Mouse (Mus musculus) c-Kit-positive CD71-positive TER-119-positive erythroid progenitor cells, embryonic 14.5 days (primary cell): ENCODE results near the gene Xkr8.

Experiments used
- DNase-seq: peaks from one replicate; pipeline ENCODE4 v3.0.0-alpha.2; 2013; ENCODE audit warnings: low spot score

Gene Xkr8

DNA sequence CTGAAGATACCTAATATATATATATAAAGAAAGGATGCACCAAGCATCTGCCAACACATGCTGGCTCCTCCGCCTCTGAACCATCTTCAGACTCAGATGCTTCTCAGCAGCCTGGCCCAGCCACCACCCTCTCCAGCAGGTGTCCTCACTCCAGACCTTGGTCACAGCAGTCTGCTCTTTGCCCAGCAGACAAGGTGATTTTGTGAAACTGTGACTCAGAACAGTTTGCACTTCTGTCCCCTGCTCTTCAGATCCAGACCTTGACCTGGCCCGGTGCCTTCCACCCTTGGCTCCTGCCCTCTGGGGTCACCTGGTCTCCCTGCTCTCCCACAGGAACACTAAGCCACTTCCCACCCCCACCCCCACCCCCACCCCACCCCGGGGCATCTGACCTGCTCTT lies 3.5 kb upstream of the Xkr8 start:
- no peak for DNase-seq

DNA sequence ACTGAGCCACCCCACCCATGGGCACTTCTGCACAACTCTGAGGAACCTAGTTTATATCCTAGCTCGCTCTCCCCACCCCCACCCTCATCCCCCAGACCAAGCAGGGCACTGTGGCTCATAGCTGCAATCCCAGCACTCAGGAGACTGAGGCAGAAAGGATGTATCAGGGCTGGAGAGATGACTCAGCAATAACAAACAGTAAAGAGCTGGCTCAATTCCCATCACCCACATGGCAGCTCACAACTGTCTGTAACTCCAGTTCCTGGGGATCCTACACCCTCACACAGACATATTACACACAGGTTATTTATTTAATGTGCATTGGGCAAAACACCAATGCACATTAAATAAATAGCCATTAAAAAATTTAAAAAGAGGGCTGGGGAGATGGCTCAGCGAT lies 3.0 kb upstream of the Xkr8 start:
- DNase-seq: no peak

DNA sequence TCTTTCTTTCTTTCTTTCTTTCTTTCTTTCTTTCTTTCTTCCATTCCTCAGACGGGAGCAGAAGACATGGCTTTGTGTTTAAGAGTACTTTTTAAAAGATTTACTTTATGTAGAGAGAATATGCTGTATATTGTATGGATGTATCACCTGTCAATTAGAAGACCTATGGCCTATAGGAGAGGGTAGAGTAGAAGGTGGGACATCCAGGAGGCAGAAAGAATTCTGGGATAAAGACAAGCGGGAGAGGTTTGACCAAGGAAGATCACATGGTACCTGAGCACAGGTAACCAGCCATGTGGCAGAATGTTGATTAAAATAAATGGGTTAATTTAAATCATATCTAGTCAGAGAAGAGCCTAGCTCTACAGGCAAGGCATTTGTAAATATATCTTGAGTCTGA lies 2.4 kb upstream of the Xkr8 start:
- DNase-seq: no peak

DNA sequence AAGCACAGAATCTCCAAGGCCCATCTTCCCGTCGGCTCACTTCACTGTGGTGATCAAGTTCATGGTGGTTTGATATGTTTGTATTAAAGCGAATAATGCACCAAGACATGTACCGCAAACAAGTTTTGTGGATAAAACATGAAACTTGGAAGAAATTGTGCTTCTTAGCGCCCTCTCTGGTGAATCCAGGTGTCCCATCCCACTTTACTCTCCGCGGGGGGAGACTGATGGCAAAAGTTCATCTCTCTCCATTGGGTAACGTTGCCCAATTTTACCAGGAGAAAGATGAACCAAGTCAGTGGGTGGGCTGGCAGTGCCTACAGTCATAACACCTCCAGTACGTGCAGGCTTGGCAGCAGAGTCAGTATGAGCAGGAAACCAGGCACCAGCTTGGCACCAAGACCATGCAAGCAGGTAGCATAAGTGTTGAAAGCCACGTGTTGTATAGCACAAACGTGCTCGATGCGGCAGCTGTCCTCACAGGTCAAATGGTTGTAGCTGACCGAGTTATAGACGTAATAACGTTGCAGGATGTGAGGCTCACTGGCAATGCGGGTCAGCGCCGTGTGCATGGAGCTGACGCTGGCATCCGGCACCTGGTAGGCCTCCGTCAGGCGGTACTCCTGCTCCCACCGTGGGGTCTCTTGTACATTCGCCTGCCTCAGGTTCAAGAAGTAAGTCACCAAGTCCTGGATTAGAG lies 875 bp upstream of the Xkr8 start:
- DNase-seq: no peak

DNA sequence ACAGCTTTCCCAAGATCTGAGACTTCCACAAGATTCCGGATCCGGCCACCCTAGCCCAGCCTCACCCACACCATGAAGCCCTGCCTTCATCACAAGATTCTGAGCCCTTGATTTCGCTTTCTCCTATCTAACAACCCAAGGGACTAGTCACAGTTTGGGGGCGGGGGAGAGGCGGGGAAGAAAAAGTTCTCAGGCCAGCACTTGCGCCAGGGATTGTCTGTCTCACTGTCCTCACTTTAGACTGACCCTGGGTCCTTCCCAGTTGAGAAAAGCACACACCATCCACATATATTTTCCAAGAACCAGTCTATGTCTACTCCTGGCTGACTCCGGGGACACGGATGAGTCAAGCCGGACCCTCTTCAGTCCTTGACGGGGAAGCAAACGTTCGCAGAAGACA lies 730 bp downstream of the Xkr8 start:
- no peak for DNase-seq

DNA sequence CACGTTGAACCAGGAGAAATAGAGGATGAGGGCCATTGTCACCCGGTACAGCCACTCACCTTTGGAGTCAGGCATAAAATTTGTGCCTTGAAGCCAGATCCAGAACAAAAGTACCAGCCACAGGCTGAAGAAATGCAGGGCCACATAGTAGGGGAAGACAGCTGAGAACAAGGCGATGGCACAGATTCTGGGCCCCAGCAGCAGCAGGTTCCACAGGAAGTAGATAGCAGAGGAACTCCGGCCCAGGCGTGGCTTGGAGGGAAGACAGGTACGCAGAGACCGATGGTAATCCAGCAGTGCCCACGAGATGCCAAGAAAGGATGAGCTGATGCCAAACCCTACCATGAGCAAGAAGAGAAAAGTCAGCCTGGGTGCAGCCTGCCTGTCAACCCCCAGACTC lies 4.1 kb downstream of the Xkr8 start:
- DNase-seq: no peak

DNA sequence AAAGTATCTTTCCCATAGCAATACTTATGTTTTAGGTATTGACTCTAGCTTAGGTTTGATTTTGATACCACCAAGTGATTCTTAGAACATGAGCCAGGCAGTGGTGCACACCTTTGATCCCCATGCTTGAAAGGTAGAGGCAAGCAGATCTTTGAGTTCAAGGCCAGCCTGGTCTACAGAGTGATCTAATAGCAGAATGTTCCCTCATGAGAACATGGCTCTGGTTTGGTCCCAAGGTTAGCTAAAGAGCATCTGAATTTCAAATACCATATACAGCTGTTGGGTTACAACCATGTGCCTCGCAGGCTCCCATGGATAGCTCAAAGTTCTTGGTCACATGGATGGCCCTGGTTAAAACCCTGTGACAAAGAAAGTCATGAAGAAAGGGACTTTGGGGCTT lies 14.1 kb downstream of the Xkr8 start:
- DNase-seq: no peak

DNA sequence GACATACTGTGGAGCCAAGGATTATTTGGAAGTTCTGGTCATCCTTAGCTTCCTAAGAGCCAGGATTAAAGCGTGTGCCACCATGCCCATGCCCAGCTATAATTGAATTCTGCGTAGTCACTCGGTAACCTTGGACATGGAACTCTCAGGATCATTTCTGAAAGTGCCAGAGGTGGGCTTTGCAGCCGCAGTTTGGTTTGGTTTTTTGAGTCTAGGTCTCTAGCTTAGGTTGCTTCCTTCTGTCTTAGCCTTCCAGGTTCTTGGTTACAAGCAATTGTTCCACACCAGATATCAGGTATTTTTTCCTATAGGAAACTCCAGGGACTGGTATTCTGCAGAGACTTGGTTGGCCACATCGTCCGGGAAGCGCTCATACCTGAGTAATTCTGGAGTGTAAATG lies 19.2 kb downstream of the Xkr8 start:
- no peak for DNase-seq

DNA sequence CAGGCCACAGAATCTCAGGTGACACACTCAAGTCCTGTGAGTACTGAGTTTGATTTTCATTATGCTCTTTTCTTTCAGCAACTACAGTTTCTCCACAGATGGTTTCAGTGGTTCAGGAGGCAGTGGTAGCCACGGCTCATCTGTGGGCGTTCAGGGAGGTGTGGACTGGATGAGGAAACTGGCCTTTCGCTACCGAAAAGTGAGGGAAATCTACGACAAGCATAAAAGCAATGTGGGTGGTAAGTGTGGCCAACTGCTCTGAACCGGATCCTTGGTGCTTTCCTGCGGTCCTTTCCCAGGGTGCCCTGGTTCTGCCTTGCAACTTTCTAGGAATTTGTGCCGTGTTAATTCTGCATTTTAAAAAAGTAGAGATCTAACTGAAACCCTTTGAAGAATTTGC lies 25.5 kb downstream of the Xkr8 start:
- no peak for DNase-seq

DNA sequence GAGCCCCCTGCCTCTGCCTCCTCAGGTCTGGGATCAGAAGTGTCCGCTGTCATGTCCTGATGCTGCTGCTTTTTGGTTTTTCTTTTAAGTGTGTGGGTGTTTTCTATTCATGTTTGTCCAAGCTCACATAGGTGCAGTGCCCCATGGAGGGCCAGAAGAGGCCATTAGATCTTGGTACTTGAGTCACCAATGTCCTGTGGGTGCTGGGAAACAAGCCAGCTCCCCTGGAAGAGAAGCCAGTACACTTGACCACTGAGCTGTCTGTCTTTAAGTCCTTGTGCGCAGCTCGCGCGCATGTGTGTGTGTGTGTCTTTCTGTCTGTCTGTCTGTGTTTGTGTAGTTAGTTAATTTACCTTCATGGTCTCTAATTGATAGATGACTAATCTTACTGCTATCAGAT lies 30.3 kb downstream of the Xkr8 start:
- DNase-seq: no peak

DNA sequence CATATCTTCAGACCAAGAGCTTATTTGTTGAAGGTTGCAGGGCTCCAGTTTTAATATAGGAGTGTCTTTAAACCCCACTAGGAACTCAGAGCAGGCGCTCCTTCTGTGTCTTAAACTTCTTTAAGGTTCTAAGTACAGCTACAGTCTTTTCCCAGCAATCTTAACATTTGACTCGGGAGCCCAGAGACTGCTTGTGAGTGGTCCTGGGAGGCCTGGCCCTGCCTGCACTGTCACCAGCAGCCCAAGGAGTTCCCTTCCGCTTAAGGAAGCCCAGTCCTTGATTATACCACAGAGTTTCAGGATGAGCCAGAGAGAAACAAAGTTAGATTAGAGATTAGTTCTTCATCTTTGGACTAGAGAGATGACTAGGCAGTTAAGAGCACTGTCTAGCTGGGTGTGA lies 39.0 kb downstream of the Xkr8 start:
- DNase-seq: no peak

DNA sequence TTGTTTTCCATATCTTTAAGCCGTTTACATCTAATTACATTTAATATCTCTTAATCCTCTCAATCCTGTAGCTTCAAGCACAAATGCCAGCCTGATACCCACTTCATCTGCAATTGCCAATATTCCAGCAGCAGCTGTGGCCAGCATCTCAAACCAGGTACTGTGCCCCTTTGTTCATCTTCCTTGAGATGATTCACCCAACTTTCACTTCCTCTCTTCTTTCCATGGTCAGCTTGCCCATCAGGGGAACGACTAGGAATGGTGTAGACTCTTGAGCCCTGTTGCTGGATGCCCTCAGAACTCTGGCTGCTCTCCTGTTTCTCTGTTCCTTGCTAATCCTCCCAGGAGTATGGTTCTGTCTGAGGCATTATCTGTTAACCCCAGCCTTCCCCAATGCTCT lies 42.7 kb downstream of the Xkr8 start:
- DNase-seq: no peak

DNA sequence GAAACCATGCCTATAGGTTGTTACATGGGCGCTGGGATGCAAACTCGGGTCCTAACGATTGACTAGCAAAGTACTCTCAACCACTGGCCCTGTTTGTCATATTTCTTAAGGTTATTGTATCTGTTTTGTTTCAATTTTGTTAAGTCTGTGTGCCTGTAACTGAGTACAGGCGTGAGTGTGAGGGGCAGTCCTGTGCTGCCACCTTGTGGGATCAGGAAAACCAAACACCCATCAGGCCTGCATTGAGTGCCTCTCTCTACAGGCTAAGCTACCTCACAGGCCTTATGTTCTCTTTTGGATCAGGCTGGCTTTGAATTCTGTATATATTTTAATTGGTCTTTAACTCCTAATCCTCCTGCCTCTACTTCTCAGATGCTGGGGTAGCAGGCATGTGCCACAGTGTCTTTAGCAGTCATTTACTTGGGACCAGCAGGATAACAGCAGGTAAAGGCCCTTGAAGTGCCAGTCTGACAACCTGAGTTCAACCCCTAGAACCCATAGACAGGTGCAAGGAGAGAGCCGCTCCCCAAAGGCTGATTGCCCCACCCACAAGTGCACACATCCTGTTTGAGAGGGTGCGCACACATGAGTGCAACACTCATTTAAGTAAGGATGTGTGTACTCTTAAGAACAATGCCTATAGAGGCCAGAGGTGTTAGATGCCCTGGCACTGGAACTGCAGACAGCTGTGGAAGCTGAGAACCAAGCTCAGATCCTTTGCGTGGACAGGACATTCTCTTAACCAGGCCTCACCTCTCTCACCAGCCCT lies 55.4 kb downstream of the Xkr8 start:
- DNase-seq: peak; percentile 33
